Mouse (Mus musculus): Measurements from ENCODE around the gene Slc12a4. TPM values are rescaled to one million over a fixed set of nuclear protein-coding genes. Genes with fewer than 3 reads are reported as not detected.

Slc12a4 gene
- 9.7 and 10.8 TPM in 2 replicates for polyA plus RNA-seq (2012; rRNA removed)

GRCm38 (mm10) chr8:105965905-105966341, at the start of gene Slc12a4:
Gene Slc12a4, minus strand, starts transcription at chr8:105966097.

GRCm38 (mm10) chr8:106011643-106011986, 45.7 kb upstream of the Slc12a4 start, which contains the start of gene Ddx28:
Gene Ddx28, minus strand, starts transcription at chr8:106011882.

GRCm38 (mm10) chr8:106005875-106006274, 40.0 kb upstream of the Slc12a4 start, which contains the start of gene Dpep2nb:
Gene Dpep2nb, minus strand, starts transcription at chr8:106005975.

GRCm38 (mm10) chr8:105990856-105991387, 25.0 kb upstream of the Slc12a4 start, which contains the start of gene Dus2:
Gene Dus2, plus strand, starts transcription at chr8:105991337.

GRCm38 (mm10) chr8:105979325-105979724, 13.4 kb upstream of the Slc12a4 start, which contains the start of gene Dpep3:
Gene Dpep3, minus strand, starts transcription at chr8:105979429.

GRCm38 (mm10) chr8:105943321-105943739, 22.6 kb downstream of the Slc12a4 start, which contains the start of gene Lcat:
Gene Lcat, minus strand, starts transcription at chr8:105943382.

GRCm38 (mm10) chr8:105938306-105938669, 27.6 kb downstream of the Slc12a4 start, which contains the start of gene Psmb10:
Gene Psmb10, minus strand, starts transcription at chr8:105938444.

GRCm38 (mm10) chr8:105933762-105934161, 32.1 kb downstream of the Slc12a4 start, which contains the start of gene Ctrl:
Gene Ctrl, minus strand, starts transcription at chr8:105933862.

GRCm38 (mm10) chr8:105900180-105900940, 65.5 kb downstream of the Slc12a4 start, which contains the start of gene Pskh1:
Gene Pskh1, plus strand, starts transcription at chr8:105900441.

Other genes starting within 250 kb of the Slc12a4 start
- 1.0 and 1.1 TPM in 2 replicates for gene Gfod2, start 207.4 kb downstream of the Slc12a4 start, polyA plus RNA-seq (2012; rRNA removed)
- 48.1 and 64.7 TPM in 2 replicates for gene Ranbp10, start 138.7 kb downstream of the Slc12a4 start, polyA plus RNA-seq (2012; rRNA removed)
- 0.02 and 0.06 TPM in 2 replicates for gene Tsnaxip1, start 138.4 kb downstream of the Slc12a4 start, polyA plus RNA-seq (2012; rRNA removed)
- gene Cenpt, start 112.8 kb downstream of the Slc12a4 start, polyA plus RNA-seq (2012; rRNA removed), result 22.0 and 25.8 TPM in 2 replicates
- gene Thap11, start 111.0 kb downstream of the Slc12a4 start, polyA plus RNA-seq (2012; rRNA removed), result 22.2 and 26.2 TPM in 2 replicates
- 90.9 and 92.1 TPM in 2 replicates for gene Nutf2, start 105.5 kb downstream of the Slc12a4 start, polyA plus RNA-seq (2012; rRNA removed)
- 13.8 and 17.0 TPM in 2 replicates for gene Edc4, start 85.2 kb downstream of the Slc12a4 start, polyA plus RNA-seq (2012; rRNA removed)
- gene Nrn1l, start 72.5 kb downstream of the Slc12a4 start, polyA plus RNA-seq (2012; rRNA removed), result 0.24 and 0.25 TPM in 2 replicates
- 8.4 and 9.5 TPM in 2 replicates for gene Pskh1, start 65.7 kb downstream of the Slc12a4 start, polyA plus RNA-seq (2012; rRNA removed)
- 0.80 and 1.3 TPM in 2 replicates for gene Ctrl, start 32.2 kb downstream of the Slc12a4 start, polyA plus RNA-seq (2012; rRNA removed)
- 47.4 and 48.3 TPM in 2 replicates for gene Psmb10, start 27.7 kb downstream of the Slc12a4 start, polyA plus RNA-seq (2012; rRNA removed)
- 34.6 and 40.3 TPM in 2 replicates for gene Lcat, start 22.7 kb downstream of the Slc12a4 start, polyA plus RNA-seq (2012; rRNA removed)
- gene Dpep3, start 13.3 kb upstream of the Slc12a4 start, polyA plus RNA-seq (2012; rRNA removed), result not detected in 2 replicates
- 8.4 and 9.4 TPM in 2 replicates for gene Dus2, start 25.2 kb upstream of the Slc12a4 start, polyA plus RNA-seq (2012; rRNA removed)
- not detected in 2 replicates for gene Dpep2nb, start 39.9 kb upstream of the Slc12a4 start, polyA plus RNA-seq (2012; rRNA removed)
- gene Ddx28, start 45.8 kb upstream of the Slc12a4 start, polyA plus RNA-seq (2012; rRNA removed), result 5.5 and 6.8 TPM in 2 replicates
- gene Nfatc3, start 92.7 kb upstream of the Slc12a4 start, polyA plus RNA-seq (2012; rRNA removed), result 10.2 and 11.7 TPM in 2 replicates
- gene Esrp2, start 170.9 kb upstream of the Slc12a4 start, polyA plus RNA-seq (2012; rRNA removed), result 6.1 and 6.8 TPM in 2 replicates
- 3.0 and 3.3 TPM in 2 replicates for gene Pla2g15, start 184.3 kb upstream of the Slc12a4 start, polyA plus RNA-seq (2012; rRNA removed)
- 3.3 and 3.9 TPM in 2 replicates for gene Slc7a6, start 202.8 kb upstream of the Slc12a4 start, polyA plus RNA-seq (2012; rRNA removed)
- gene Slc7a6os, start 244.8 kb upstream of the Slc12a4 start, polyA plus RNA-seq (2012; rRNA removed), result 12.2 and 14.6 TPM in 2 replicates
- 10.4 and 11.7 TPM in 2 replicates for gene Prmt7, start 244.8 kb upstream of the Slc12a4 start, polyA plus RNA-seq (2012; rRNA removed)